Mouse (Mus musculus) midbrain, embryonic 10.5 days (tissue): ENCODE measurements at regions not wholly inside any gene's neighbourhood (a gene's known extent, or its start where the extent isn't known, plus 50 kb on each side); places are given as distances from the start of the nearest gene placed in this dataset.
A peak's percentile ranks its signal among the peaks of the same experiment; 100 is the strongest.
"Not testable (repeated sequence)": the region's sequence is repeated elsewhere in the genome, so short reads cannot be mapped to it uniquely, and the experiment has no call there.

Experiments used
- DNase-seq: peaks from one replicate; pipeline ENCODE4 v3.0.0-alpha.2; 2017; ENCODE audit warnings: low spot score
- H3K27ac ChIP-seq: fragments of 300-500 bp; sonication (generic); replicated peaks from 2 replicates; pipeline ENCODE4 v1.5.1; 2016; ENCODE audit warnings: mild to moderate bottlenecking
- H3K27me3 ChIP-seq: fragments of 300-500 bp; sonication (generic); 2 replicates; pipeline ENCODE4 v1.6.1; 2016; ENCODE audit warnings: low read depth, mild to moderate bottlenecking; ENCODE audit not compliant: poor library complexity, severe bottlenecking
- H3K36me3 ChIP-seq: fragments of 300-500 bp; sonication (generic); 2 replicates; pipeline ENCODE4 v1.6.1; 2016; ENCODE audit warnings: mild to moderate bottlenecking, moderate library complexity
- H3K4me1 ChIP-seq: fragments of 300-500 bp; sonication (generic); 2 replicates; pipeline ENCODE4 v1.6.1; 2016
- H3K4me3 ChIP-seq: fragments of 300-500 bp; sonication (generic); 2 replicates; pipeline ENCODE4 v1.5.1; 2016; ENCODE audit warnings: mild to moderate bottlenecking, moderate library complexity
- H3K9me3 ChIP-seq: fragments of 300-500 bp; sonication (generic); replicated peaks from 2 replicates; pipeline ENCODE4 v1.6.1; 2016; ENCODE audit warnings: mild to moderate bottlenecking
- WGBS: fragments of 180-500 bp; shearing (Covaris S2); methylation state at CpG from one replicate; pipeline ENCODE4 v1.1.7; 2016; 5-methylcytosine and 5-hydroxymethylcytosine counted together

DNA sequence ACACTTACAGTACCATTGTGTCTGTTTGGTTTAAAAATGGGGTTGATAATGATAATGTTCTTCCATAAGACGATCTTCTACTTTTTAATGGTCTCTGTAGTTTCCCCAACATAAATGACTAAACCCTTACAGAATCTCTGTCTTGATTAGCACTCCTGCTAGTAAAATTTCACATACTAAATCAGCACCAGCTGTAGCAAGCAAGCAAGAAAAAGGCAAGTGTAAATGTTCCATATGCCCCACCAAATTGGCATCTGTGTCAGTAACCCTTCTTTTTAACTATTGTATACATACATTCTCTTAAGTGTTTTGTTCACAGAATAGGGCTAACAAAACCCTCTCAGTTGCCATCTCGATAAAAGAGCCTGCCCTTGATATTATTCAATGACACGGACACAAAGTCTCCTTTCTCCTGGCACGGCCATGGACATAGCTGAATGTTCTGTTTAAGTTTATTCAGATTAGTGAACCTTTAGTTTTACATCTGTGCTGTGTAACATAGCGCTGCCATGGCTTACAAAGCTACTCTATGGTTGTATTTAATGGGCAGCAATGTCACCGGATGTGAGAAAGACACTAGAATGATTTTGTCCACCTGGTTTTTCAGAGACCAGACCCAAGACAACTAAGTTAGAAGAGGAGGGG is 414.3 kb downstream of the Gtdc1 start:
- Histone ChIP-seq H3K4me3 (no peak overlapping the region), H3K4me1 (no peaks in the 10 kb centered on the region), H3K27me3 (no peaks in the 10 kb centered on the region), H3K27ac (no peak overlapping the region), H3K9me3 (no peaks in the 10 kb centered on the region), H3K36me3 (no peaks in the 10 kb centered on the region)
- WGBS = 81% methylated on average over 6 of the region's 6 CpGs
- no peak for DNase-seq

DNA sequence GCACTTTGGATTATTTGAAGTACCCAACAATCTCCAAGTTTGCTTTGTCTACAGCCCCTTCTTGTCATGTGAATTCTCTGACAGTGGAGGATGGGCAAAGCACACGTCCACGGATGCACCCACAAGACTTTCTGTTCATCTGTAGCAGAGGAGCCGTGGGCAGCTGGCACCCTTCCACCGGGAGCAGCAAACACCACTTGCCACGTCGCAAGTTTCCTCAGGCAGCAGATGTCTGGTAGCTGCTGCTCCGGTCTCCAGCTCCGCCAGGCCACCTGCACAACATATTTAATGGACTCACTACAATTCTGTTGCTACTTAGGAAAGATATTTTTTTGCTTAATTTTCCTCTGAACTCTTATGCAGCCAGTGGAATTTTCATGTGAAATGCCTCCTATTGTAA is 415.1 kb downstream of the Gtdc1 start:
- no peaks in the 10 kb centered on the region for H3K4me1 ChIP-seq
- 88% methylated on average over 8 of the region's 8 CpGs for WGBS
- no peaks in the 10 kb centered on the region for H3K36me3 ChIP-seq
- no peak overlapping the region for H3K4me3 ChIP-seq
- no peaks in the 10 kb centered on the region for H3K9me3 ChIP-seq
- no peaks in the 10 kb centered on the region for H3K27me3 ChIP-seq
- no peak for DNase-seq
- no peak overlapping the region for H3K27ac ChIP-seq

DNA sequence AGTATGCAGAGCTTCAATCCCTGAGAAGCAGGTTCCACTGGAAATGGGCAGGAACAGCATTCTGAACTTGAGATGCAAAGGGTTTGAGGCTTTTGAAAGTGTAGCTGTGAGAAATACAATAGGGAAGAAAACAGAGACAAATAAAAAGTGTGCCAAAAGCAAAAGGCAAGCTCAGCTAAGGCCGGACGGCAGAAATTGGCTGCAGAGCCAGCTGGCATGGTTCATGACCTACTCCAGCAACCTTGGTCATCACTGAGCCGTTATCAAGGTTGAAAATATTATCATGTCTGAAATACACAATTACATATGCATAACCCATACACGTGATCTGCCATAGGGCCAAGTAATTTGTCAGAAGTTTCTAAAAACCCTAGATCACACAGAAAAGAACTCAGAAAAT is 418.4 kb downstream of the Gtdc1 start:
- H3K4me1 ChIP-seq = peaks cover 3% of the 10 kb centered on the region; the same call in 1 of the 2 replicates
- WGBS = 90% methylated on average over 4 of the region's 4 CpGs
- no peaks in the 10 kb centered on the region for H3K27me3 ChIP-seq
- no peaks in the 10 kb centered on the region for H3K9me3 ChIP-seq
- DNase-seq = no peak
- no peaks in the 10 kb centered on the region for H3K36me3 ChIP-seq
- no peak overlapping the region for H3K4me3 ChIP-seq
- no peak overlapping the region for H3K27ac ChIP-seq

DNA sequence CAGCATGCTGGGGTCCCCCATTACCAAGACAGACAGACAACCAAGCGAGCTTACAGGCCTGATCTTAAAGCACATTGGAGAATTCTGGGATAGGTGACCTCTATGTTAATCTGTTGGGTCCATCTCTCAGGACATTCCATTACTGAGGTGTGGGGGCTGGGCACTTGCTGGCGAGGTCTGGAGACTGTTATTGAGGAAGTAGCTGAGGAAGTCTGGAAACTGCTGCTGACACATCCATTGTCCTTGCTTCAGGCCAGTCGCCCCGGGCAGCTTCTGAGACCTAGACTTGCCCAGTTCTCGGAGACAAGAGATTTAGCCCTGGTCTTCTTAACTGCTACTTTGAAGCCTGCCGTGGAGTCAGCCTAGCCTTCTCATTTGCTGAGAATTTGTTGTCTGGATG is 423.2 kb downstream of the Gtdc1 start:
- Histone ChIP-seq H3K27ac (0 out of 2 replicates have a peak overlapping the region, but pooled peaks have one; percentile 33), H3K4me3 (no peak overlapping the region), H3K36me3 (no peaks in the 10 kb centered on the region), H3K27me3 (no peaks in the 10 kb centered on the region), H3K9me3 (no peaks in the 10 kb centered on the region), H3K4me1 (peaks cover 4% of the 10 kb centered on the region; the same call in 1 of the 2 replicates)
- WGBS = 73% methylated on average over 6 of the region's 6 CpGs
- DNase-seq = no peak

DNA sequence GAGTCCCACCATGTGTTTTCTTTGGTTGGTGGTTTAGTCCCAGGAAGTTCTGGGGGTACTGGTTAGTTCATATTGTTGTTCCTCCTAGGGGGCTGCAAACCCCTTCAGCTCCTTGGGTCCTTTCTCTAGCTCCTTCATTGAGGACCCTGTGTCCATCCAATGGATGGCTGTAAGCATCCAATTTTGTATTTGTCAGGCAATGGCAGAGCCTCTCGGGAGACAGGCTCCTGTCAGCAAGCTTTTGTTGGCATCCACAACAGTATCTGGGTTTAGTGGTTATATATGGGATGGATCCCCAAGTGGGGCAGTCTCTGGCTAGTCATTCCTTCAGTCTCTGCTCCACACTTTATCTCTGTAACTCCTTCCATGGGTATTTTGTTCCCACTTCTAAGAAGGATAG is 436.7 kb downstream of the Gtdc1 start:
- DNase-seq, H3K4me1 ChIP-seq, H3K27ac ChIP-seq, H3K36me3 ChIP-seq, H3K27me3 ChIP-seq, H3K9me3 ChIP-seq, H3K4me3 ChIP-seq: not testable (repeated sequence)
- WGBS = 93% methylated on average over 1 of the region's 1 CpGs

DNA sequence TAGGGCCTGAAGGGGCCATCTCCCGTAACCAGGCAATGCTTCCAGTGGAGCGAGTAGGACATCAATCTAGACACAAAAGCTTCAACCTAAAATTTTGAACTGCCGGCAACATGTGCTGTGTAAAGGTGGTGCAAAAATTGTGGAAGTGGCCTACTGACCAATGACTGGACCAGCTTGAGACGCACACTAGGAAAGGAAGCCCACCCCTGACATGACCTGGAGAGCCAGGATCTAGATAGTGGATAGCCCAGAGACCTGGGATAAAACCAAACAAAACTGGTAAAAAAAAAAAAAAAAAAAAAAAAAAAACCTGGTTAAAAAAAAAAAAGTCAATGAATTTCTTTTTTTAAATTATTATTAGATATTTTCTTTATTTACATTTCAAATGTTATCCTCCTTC is 437.2 kb downstream of the Gtdc1 start:
- H3K27me3 ChIP-seq = no peaks in the 10 kb centered on the region
- no peak overlapping the region for H3K27ac ChIP-seq
- no peak for DNase-seq
- H3K4me3 ChIP-seq = no peak overlapping the region
- WGBS = 96% methylated on average over 4 of the region's 4 CpGs
- no peaks in the 10 kb centered on the region for H3K4me1 ChIP-seq
- no peaks in the 10 kb centered on the region for H3K9me3 ChIP-seq
- H3K36me3 ChIP-seq = no peaks in the 10 kb centered on the region

DNA sequence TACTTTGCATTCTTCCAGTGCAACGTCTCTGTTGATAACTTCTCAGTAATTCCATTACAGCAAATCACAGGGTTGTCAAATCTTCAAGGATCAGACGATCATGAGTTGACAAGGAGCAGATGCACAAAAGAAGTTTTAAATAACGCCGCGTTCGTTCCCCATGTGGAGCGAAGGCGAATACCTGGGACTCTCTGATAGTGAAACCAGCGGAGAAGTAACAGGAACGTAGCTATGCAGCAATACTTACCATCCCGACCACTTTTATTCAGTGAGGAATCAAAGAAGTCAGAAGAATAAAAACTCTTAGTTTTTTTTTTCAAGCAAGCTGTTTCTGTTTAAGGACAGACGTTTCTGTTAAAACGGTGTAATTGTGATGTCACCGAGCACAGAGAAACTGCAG is 441.6 kb downstream of the Gtdc1 start:
- H3K4me3 ChIP-seq = no peak overlapping the region
- 88% methylated on average over 14 of the region's 14 CpGs for WGBS
- no peaks in the 10 kb centered on the region for H3K4me1 ChIP-seq
- 0 out of 2 replicates have a peak, but pooled peaks cover 4% of the 10 kb centered on the region for H3K9me3 ChIP-seq
- DNase-seq = no peak
- no peaks in the 10 kb centered on the region for H3K27me3 ChIP-seq
- no peaks in the 10 kb centered on the region for H3K36me3 ChIP-seq
- H3K27ac ChIP-seq = no peak overlapping the region

DNA sequence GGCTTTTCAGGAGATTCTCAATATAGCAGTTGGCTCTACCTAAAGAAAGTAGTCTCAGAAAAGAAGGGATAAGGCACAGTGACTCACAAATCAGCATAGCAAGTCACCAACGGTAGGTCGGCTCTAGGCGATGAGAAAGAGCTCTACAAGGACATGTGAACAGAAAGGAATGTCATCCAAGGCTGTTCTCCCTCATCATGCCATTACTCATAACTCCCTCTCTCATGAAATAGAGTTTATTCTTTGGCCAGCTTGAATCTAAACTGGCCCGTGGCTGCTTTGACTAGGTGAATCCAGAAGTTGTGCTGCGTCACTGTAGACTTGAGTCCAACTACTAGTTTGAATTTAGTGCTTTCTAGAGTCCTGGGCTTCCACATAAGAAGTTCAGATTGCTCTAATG is 447.7 kb downstream of the Gtdc1 start:
- H3K4me1 ChIP-seq = no peaks in the 10 kb centered on the region
- no peak overlapping the region for H3K4me3 ChIP-seq
- no peak overlapping the region for H3K27ac ChIP-seq
- H3K36me3 ChIP-seq = no peaks in the 10 kb centered on the region
- H3K9me3 ChIP-seq = no peaks in the 10 kb centered on the region
- no peaks in the 10 kb centered on the region for H3K27me3 ChIP-seq
- 93% methylated on average over 5 of the region's 5 CpGs for WGBS
- no peak for DNase-seq

DNA sequence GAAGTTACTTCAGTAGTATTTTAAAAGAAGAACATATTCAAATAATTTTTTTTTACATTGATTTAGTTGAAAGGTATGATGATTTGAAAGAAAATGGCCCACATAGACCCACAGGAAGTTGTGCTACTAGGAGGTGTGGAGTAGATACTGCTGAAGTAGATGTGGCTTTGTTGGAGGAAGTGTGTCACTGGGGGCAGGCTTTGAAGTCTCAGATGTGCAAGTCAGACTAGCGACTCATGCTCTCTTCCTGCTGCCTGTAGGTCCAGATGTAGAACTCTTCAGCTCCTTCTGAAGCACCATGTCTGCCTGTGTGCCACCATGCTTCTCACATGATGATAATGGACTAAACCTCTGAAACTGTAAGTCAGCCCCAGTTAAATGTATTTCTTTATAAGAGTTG is 452.0 kb downstream of the Gtdc1 start:
- no peaks in the 10 kb centered on the region for H3K36me3 ChIP-seq
- DNase-seq = no peak
- H3K27me3 ChIP-seq = no peaks in the 10 kb centered on the region
- H3K9me3 ChIP-seq = peaks cover 8% of the 10 kb centered on the region; the same call in 1 of the 2 replicates
- peaks cover 4% of the 10 kb centered on the region; the same call in 1 of the 2 replicates for H3K4me1 ChIP-seq
- no peak overlapping the region for H3K4me3 ChIP-seq
- WGBS = 85% methylated on average over 1 of the region's 1 CpGs
- H3K27ac ChIP-seq = no peak overlapping the region

DNA sequence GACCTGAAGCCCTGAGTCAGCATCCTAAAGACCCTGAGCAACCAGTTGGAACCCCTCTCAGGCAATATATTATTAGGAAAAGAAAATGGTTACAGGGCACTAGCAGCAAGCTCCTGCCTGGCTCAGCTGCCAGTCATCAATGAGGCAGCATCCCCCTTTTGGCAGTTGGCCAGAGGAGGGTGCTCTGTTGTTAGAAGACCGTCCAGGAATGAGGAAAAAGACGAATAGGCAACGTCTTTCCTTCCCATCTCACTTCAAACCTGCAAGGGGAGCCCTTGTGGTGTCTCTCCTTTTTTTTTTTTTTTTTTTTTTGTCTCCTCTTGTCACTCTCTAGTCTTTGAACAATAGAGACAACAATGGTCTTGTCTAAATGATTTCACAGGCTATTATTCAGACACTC is 452.8 kb downstream of the Gtdc1 start:
- no peak overlapping the region for H3K27ac ChIP-seq
- peaks cover 8% of the 10 kb centered on the region; the same call in 1 of the 2 replicates for H3K9me3 ChIP-seq
- DNase-seq = peak; percentile 44
- 5% methylated on average over 3 of the region's 3 CpGs for WGBS
- no peaks in the 10 kb centered on the region for H3K36me3 ChIP-seq
- peaks cover 4% of the 10 kb centered on the region; the same call in 1 of the 2 replicates for H3K4me1 ChIP-seq
- H3K4me3 ChIP-seq = no peak overlapping the region
- H3K27me3 ChIP-seq = no peaks in the 10 kb centered on the region

DNA sequence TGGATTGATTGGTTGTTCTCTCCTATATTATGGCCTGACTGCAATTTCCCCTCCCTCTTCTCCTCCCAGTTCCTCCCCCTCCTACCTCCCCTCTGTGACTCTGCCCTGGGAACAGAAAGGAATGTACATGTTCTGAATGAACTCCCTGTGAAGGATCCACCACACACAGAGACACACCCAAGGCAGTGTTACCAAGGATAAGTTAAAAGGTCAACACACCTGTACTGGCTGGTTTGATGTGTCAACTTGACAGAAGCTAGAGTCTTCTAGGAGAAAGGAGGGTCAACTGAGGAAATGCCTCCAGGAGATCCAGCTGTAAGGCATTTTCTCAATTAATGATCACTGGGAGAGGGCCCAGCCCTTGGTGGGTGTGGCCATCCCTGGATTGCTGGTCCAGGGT is 456.1 kb downstream of the Gtdc1 start:
- Histone ChIP-seq H3K4me3 (no peak overlapping the region), H3K9me3 (peaks cover 8% of the 10 kb centered on the region; the same call in 1 of the 2 replicates), H3K27me3 (no peaks in the 10 kb centered on the region), H3K36me3 (no peaks in the 10 kb centered on the region), H3K4me1 (peaks cover 4% of the 10 kb centered on the region; the same call in 1 of the 2 replicates), H3K27ac (no peak overlapping the region)
- no peak for DNase-seq

DNA sequence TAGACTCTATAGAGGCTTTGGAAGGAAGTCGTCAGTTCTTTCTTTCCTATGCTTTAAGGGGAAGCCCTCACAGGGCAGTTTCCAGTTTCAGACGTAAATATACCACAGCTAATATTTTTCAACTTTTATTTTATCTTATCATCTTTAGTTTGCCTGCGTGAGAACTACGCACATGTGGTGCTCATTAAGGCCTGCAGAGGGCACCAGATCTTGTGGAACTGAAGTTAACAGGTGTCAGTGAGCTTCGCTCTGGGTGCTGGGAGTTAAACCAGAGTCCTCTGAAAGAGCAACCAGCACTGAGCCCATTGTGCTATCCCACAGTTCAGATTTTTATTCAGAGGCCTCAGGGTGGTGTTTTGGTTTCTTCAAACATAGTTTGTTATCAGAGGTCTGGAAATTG is 456.5 kb downstream of the Gtdc1 start:
- Histone ChIP-seq H3K4me1 (peaks cover 4% of the 10 kb centered on the region; the same call in 1 of the 2 replicates), H3K36me3 (no peaks in the 10 kb centered on the region), H3K4me3 (no peak overlapping the region), H3K27me3 (no peaks in the 10 kb centered on the region), H3K27ac (no peak overlapping the region), H3K9me3 (peaks cover 8% of the 10 kb centered on the region; the same call in 1 of the 2 replicates)
- WGBS = 93% methylated on average over 5 of the region's 5 CpGs
- no peak for DNase-seq

DNA sequence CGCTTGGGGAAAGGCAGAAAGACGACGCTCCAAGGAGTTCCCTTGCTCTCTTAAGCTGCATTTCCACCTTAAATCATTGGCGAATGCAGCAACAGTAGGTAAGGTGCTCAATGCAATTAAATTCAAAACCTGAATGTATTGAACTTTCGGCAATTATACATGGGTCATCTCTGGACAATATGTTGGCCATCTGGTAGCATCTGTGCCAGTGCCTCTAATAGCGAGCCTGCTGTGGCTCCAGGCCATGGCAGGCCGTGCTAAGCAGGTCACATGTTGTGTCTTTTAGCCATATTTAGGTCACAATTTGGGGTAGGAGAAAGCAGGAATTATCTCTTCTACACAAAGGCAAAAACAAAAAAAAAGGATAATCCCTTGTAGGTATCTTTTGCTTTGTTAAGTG is 462.8 kb downstream of the Gtdc1 start:
- H3K36me3 ChIP-seq = no peaks in the 10 kb centered on the region
- no peaks in the 10 kb centered on the region for H3K9me3 ChIP-seq
- WGBS = 91% methylated on average over 7 of the region's 7 CpGs
- no peak for DNase-seq
- H3K27ac ChIP-seq = no peak overlapping the region
- H3K4me3 ChIP-seq = no peak overlapping the region
- H3K27me3 ChIP-seq = no peaks in the 10 kb centered on the region
- H3K4me1 ChIP-seq = peaks cover 10% of the 10 kb centered on the region
